Mouse (Mus musculus) thymus, adult 18-20 months (tissue): ENCODE measurements around the gene Phf5a.

Experiments used
- DNase-seq, 2 experiments: peaks; one replicate each; pipeline ENCODE4 v3.0.0; 2022; ENCODE audit warnings: mixed read lengths in 2 of 2

Gene Phf5a

GRCm38 (mm10) chr15:81847161-81847560, 24.6 kb downstream of the Phf5a start:
- no peak for DNase-seq

- no peak for DNase-seq
Observed at GRCm38 (mm10) chr15:81846755-81847154, 25.0 kb downstream of the Phf5a start.

GRCm38 (mm10) chr15:81845724-81846123, 26.0 kb downstream of the Phf5a start:
- DNase-seq = no peak

- no peak for DNase-seq
Observed at GRCm38 (mm10) chr15:81845033-81845625, 26.6 kb downstream of the Phf5a start.

- DNase-seq = no peak
Observed at GRCm38 (mm10) chr15:81842275-81842674, 29.4 kb downstream of the Phf5a start.

GRCm38 (mm10) chr15:81840306-81840705, 31.4 kb downstream of the Phf5a start:
- no peak for DNase-seq

GRCm38 (mm10) chr15:81839634-81840033, 32.1 kb downstream of the Phf5a start:
- peak in 1 of 2 experiments; percentile 24 for DNase-seq

GRCm38 (mm10) chr15:81838554-81839235, 33.0 kb downstream of the Phf5a start:
- DNase-seq = no peak

GRCm38 (mm10) chr15:81836966-81837920, 34.5 kb downstream of the Phf5a start:
- no peak for DNase-seq

GRCm38 (mm10) chr15:81836124-81836821, 35.4 kb downstream of the Phf5a start:
- peak in 1 of 2 experiments; percentile 39 for DNase-seq

- DNase-seq = no peak
Observed at GRCm38 (mm10) chr15:81835007-81835880, 36.5 kb downstream of the Phf5a start.

- no peak for DNase-seq
Observed at GRCm38 (mm10) chr15:81834171-81834841, 37.4 kb downstream of the Phf5a start.

- DNase-seq = no peak
Observed at GRCm38 (mm10) chr15:81833481-81833880, 38.2 kb downstream of the Phf5a start.

GRCm38 (mm10) chr15:81832219-81832618, 39.5 kb downstream of the Phf5a start:
- DNase-seq = no peak

- DNase-seq = peak; percentile 83 to 87
Observed at GRCm38 (mm10) chr15:81831136-81831825, 40.4 kb downstream of the Phf5a start.

- DNase-seq = no peak
Observed at GRCm38 (mm10) chr15:81830530-81830929, 41.2 kb downstream of the Phf5a start.

- no peak for DNase-seq
Observed at GRCm38 (mm10) chr15:81829208-81829580, 42.5 kb downstream of the Phf5a start.

GRCm38 (mm10) chr15:81828426-81829207, 43.1 kb downstream of the Phf5a start:
- no peak for DNase-seq

- no peak for DNase-seq
Observed at GRCm38 (mm10) chr15:81824832-81825231, 46.9 kb downstream of the Phf5a start.

- no peak for DNase-seq
Observed at GRCm38 (mm10) chr15:81822631-81823030, 49.1 kb downstream of the Phf5a start.
